Mouse (Mus musculus) lung, adult 2 months (tissue): ENCODE measurements around the gene Ephb1.

ENCODE experiments used
- CTCF ChIP-seq: fragments of 200-500 bp; IDR thresholded peaks from 2 replicates; pipeline ENCODE4 v1.5.1; 2011; ENCODE audit warnings: mild to moderate bottlenecking, low read length, control low read depth; ENCODE audit not compliant: insufficient read depth
- POLR2A ChIP-seq: fragments of 200-500 bp; IDR thresholded peaks from 2 replicates; pipeline ENCODE4 v1.6.1; 2011; ENCODE audit warnings: low read depth, mild to moderate bottlenecking, control low read depth, low read length, borderline replicate concordance; ENCODE audit errors: extremely low read depth

- TF ChIP-seq CTCF (no peak), POLR2A (no peak)
These were observed 285.2 kb downstream of the Ephb1 start for GRCm38 (mm10) chr9:102069151-102069882.
